Mouse (Mus musculus): ENCODE results near the gene Cog7.
A peak's percentile ranks its signal among the peaks of the same experiment; 100 is the strongest.

Cog7 gene

GRCm38 (mm10) chr7:121946196-121946595 lies 35.3 kb downstream of the Cog7 start:
- DNase-seq, result no peak

GRCm38 (mm10) chr7:121942371-121942770 lies 39.1 kb downstream of the Cog7 start:
- no peak for DNase-seq

- no peak for DNase-seq
Measured at GRCm38 (mm10) chr7:121941640-121942039, 39.9 kb downstream of the Cog7 start.

- no peak for DNase-seq
Measured at GRCm38 (mm10) chr7:121941016-121941415, 40.5 kb downstream of the Cog7 start.

GRCm38 (mm10) chr7:121939729-121940128 lies 41.8 kb downstream of the Cog7 start:
- peak; percentile 7 for DNase-seq

- DNase-seq, result no peak
Measured at GRCm38 (mm10) chr7:121939244-121939643, 42.3 kb downstream of the Cog7 start.

- DNase-seq, result no peak
Measured at GRCm38 (mm10) chr7:121938124-121938891, 43.2 kb downstream of the Cog7 start.

- DNase-seq, result no peak
Measured at GRCm38 (mm10) chr7:121936861-121937630, 44.5 kb downstream of the Cog7 start.

- no peak for DNase-seq
Measured at GRCm38 (mm10) chr7:121935906-121936794, 45.4 kb downstream of the Cog7 start.

- peak; percentile 53 for DNase-seq
Measured at GRCm38 (mm10) chr7:121934346-121934745, 47.2 kb downstream of the Cog7 start.

- no peak for DNase-seq
Measured at GRCm38 (mm10) chr7:121933675-121934074, 47.8 kb downstream of the Cog7 start.

- DNase-seq, result no peak
Measured at GRCm38 (mm10) chr7:121931246-121931645, 50.3 kb downstream of the Cog7 start.

GRCm38 (mm10) chr7:121927882-121928281 lies 53.6 kb downstream of the Cog7 start:
- DNase-seq, result no peak

- no peak for DNase-seq
Measured at GRCm38 (mm10) chr7:121924361-121924760, 57.1 kb downstream of the Cog7 start.

- no peak for DNase-seq
Measured at GRCm38 (mm10) chr7:121913944-121914343, 67.6 kb downstream of the Cog7 start.

- DNase-seq, result peak; percentile 13
Measured at GRCm38 (mm10) chr7:121912250-121912649, 69.3 kb downstream of the Cog7 start.

GRCm38 (mm10) chr7:121906879-121907278 lies 74.6 kb downstream of the Cog7 start:
- no peak for DNase-seq

- DNase-seq, result no peak
Measured at GRCm38 (mm10) chr7:121902757-121903411, 78.6 kb downstream of the Cog7 start.

- DNase-seq, result no peak
Measured at GRCm38 (mm10) chr7:121899940-121900339, 81.6 kb downstream of the Cog7 start.

- peak; percentile 38 for DNase-seq
Measured at GRCm38 (mm10) chr7:121899311-121899710, 82.2 kb downstream of the Cog7 start.

GRCm38 (mm10) chr7:121896689-121897088 lies 84.8 kb downstream of the Cog7 start:
- DNase-seq, result no peak

GRCm38 (mm10) chr7:121890636-121891360 lies 90.7 kb downstream of the Cog7 start:
- DNase-seq, result no peak
